Comparison of ENCODE assay signal across 8 mouse cellular contexts in genomic region chr10:75151311-75151710, GRCm38 (mm10).
A peak's percentile ranks its signal among the peaks of the same experiment; 100 is the strongest.
DNase-seq lines count a peak whose midpoint lies in the region; ATAC-seq and TF ChIP-seq lines count a peak whose summit lies in the region.

No protein-coding gene starts in this region.

- no peaks in the 10 kb centered on the region for H3K27me3 ChIP-seq in CH12.LX (replicated peaks)
- no peaks in the 10 kb centered on the region for H3K27me3 ChIP-seq in forebrain, embryonic 12.5 days
- no peaks in the 10 kb centered on the region for H3K27me3 ChIP-seq in liver, embryonic 13.5 days
- no peaks in the 10 kb centered on the region for H3K27me3 ChIP-seq in neural tube, embryonic 11.5 days (ENCODE audit: control insufficient read depth, insufficient read depth, low read length)
- H3K27me3 ChIP-seq in stomach, embryonic 16.5 days (ENCODE audit: control insufficient read depth, insufficient read depth, low read length), result no peaks in the 10 kb centered on the region

- dilution Hi-C loops in CH12.LX (cut with MboI; ENCODE audit: extremely low pct_ligation_motif_present, extremely low pct_unique_long_range_greater_than_20kb, low sequenced_read_pairs), result no loop called here

- peak; percentile 80 to 100 for TF ChIP-seq CTCF in CH12.LX (conservative IDR thresholded peaks at IDR 0.05 in 1 of 2, IDR thresholded peaks at IDR 0.05 in 1 of 2; ENCODE audit: low read depth in 2 of 2, low read length in 2 of 2)

- no peak for TF ChIP-seq EP300 in CH12.LX (IDR thresholded peaks at IDR 0.05; ENCODE audit: low read length)

- H3K4me2 ChIP-seq in CH12.LX (ENCODE audit: insufficient read depth, low read depth, poor library complexity, severe bottlenecking), result no peak overlapping the region
- H3K4me2 ChIP-seq in forebrain, embryonic 12.5 days, result no peak overlapping the region
- no peak overlapping the region for H3K4me2 ChIP-seq in liver, embryonic 13.5 days
- H3K4me2 ChIP-seq in neural tube, embryonic 11.5 days (ENCODE audit: low read depth), result no peak overlapping the region
- no peak overlapping the region for H3K4me2 ChIP-seq in stomach, embryonic 16.5 days (ENCODE audit: low read depth, low read length)

- peak; percentile 84 for DNase-seq in CH12.LX (ENCODE audit: extremely low read depth)
- DNase-seq in brain, embryonic 18.5 days (ENCODE audit: low read depth, low spot score), result peak; percentile 57
- DNase-seq in heart, postnatal 10 days, result peak; percentile 89 to 92
- peak; percentile 65 to 92 for DNase-seq in kidney, postnatal 25 days
- DNase-seq in liver, embryonic 13.5 days, result peak; percentile 26
- peak; percentile 76 for DNase-seq in neural tube, embryonic 11.5 days (ENCODE audit: low spot score)

- in situ Hi-C loops in CH12.LX (cut with MboI; ENCODE audit: low pct_ligation_motif_present, low pct_unique_long_range_greater_than_20kb, low sequenced_read_pairs), result loop anchor here (5.0 kb wide), 1 partner anchor 89 kb away; the partner anchor contains the start of gene Bcr

- H3K4me3 ChIP-seq in CH12.LX (replicated peaks in 1 of 3; ENCODE audit: low read depth in 2 of 3, low read length in 2 of 3, poor library complexity in 1 of 3), result no peak overlapping the region
- H3K4me3 ChIP-seq in forebrain, embryonic 12.5 days (replicated peaks), result no peak overlapping the region
- no peak overlapping the region for H3K4me3 ChIP-seq in liver, embryonic 13.5 days (replicated peaks)
- no peak overlapping the region for H3K4me3 ChIP-seq in neural tube, embryonic 11.5 days (ENCODE audit: low read depth, low read length)
- H3K4me3 ChIP-seq in stomach, embryonic 16.5 days (replicated peaks; ENCODE audit: low read length), result no peak overlapping the region

- no peak; the same call in none of the 2 replicates for TF ChIP-seq RAD21 in CH12.LX (IDR thresholded peaks at IDR 0.05; ENCODE audit: low read depth, low read length)

- TF ChIP-seq POLR2A in CH12.LX (IDR thresholded peaks at IDR 0.05; ENCODE audit: low read depth, low read length), result no peak

- no peak overlapping the region for H3K27ac ChIP-seq in CH12.LX (ENCODE audit: insufficient read depth, low read depth)
- no peak overlapping the region for H3K27ac ChIP-seq in forebrain, embryonic 12.5 days
- no peak overlapping the region for H3K27ac ChIP-seq in liver, embryonic 13.5 days
- H3K27ac ChIP-seq in neural tube, embryonic 11.5 days (ENCODE audit: low read depth, low read length), result no peak overlapping the region
- no peak overlapping the region for H3K27ac ChIP-seq in stomach, embryonic 16.5 days (ENCODE audit: low read length)

- ATAC-seq in forebrain, embryonic 12.5 days (ENCODE audit: low FRiP score), result peak; percentile 64
- no peak for ATAC-seq in liver, embryonic 13.5 days (ENCODE audit: low read depth)
- peak; percentile 49; the same call in 1 of the 2 replicates for ATAC-seq in neural tube, embryonic 11.5 days (ENCODE audit: insufficient read depth, low FRiP score, low TSS enrichment)
- peak; percentile 44; the same call in 1 of the 2 replicates for ATAC-seq in stomach, embryonic 16.5 days (ENCODE audit: insufficient read depth, low FRiP score)

- peaks cover 38 to 89% of the 10 kb centered on the region in 2 experiments for H3K36me3 ChIP-seq in CH12.LX (replicated peaks in 1 of 2; ENCODE audit: control insufficient read depth in 1 of 2, insufficient read depth in 1 of 2, low read length in 1 of 2)
- peaks cover 78% of the 10 kb centered on the region for H3K36me3 ChIP-seq in forebrain, embryonic 12.5 days (replicated peaks)
- H3K36me3 ChIP-seq in liver, embryonic 13.5 days, result peaks cover 26% of the 10 kb centered on the region
- H3K36me3 ChIP-seq in neural tube, embryonic 11.5 days (ENCODE audit: control insufficient read depth, insufficient read depth, low read length), result peaks cover 6% of the 10 kb centered on the region
- no peaks in the 10 kb centered on the region for H3K36me3 ChIP-seq in stomach, embryonic 16.5 days (ENCODE audit: control insufficient read depth, insufficient read depth, low read length)

- intact Hi-C loops in heart, postnatal 10 days (cut with DNase I), result loop anchor here (1.0 to 5.0 kb wide), 3 partner anchors 92 to 229 kb away; no protein-coding TSS in a partner anchor

- no peaks in the 10 kb centered on the region for H3K9me3 ChIP-seq in CH12.LX (replicated peaks; ENCODE audit: low read length)
- no peaks in the 10 kb centered on the region for H3K9me3 ChIP-seq in forebrain, embryonic 12.5 days
- H3K9me3 ChIP-seq in liver, embryonic 13.5 days (replicated peaks), result no peaks in the 10 kb centered on the region
- no peaks in the 10 kb centered on the region for H3K9me3 ChIP-seq in neural tube, embryonic 11.5 days (ENCODE audit: control insufficient read depth, low read length)
- no peaks in the 10 kb centered on the region for H3K9me3 ChIP-seq in stomach, embryonic 16.5 days (replicated peaks; ENCODE audit: control insufficient read depth, low read length)

- H3K4me1 ChIP-seq in CH12.LX (ENCODE audit: control insufficient read depth in 1 of 2, insufficient read depth in 2 of 2), result peaks cover 0 to 11% of the 10 kb centered on the region in 2 experiments; a peak in 2 of 4 replicates
- peaks cover 22% of the 10 kb centered on the region for H3K4me1 ChIP-seq in forebrain, embryonic 12.5 days
- peaks cover 6% of the 10 kb centered on the region; the same call in 1 of the 2 replicates for H3K4me1 ChIP-seq in liver, embryonic 13.5 days (replicated peaks)
- no peaks in the 10 kb centered on the region for H3K4me1 ChIP-seq in neural tube, embryonic 11.5 days (ENCODE audit: control insufficient read depth, insufficient read depth, low read length)
- H3K4me1 ChIP-seq in stomach, embryonic 16.5 days (ENCODE audit: control insufficient read depth, insufficient read depth, low read length), result no peaks in the 10 kb centered on the region

- H3K79me2 ChIP-seq in CH12.LX (replicated peaks; ENCODE audit: control insufficient read depth, extremely low read depth, insufficient read depth, poor library complexity, severe bottlenecking), result no peaks in the 10 kb centered on the region

- no peak overlapping the region for H3K9ac ChIP-seq in CH12.LX (ENCODE audit: insufficient read depth, low read depth)
- no peak overlapping the region for H3K9ac ChIP-seq in forebrain, embryonic 12.5 days
- H3K9ac ChIP-seq in liver, embryonic 13.5 days, result no peak overlapping the region
- no peak overlapping the region for H3K9ac ChIP-seq in neural tube, embryonic 11.5 days (ENCODE audit: low read length)
- no peak overlapping the region for H3K9ac ChIP-seq in stomach, embryonic 16.5 days (ENCODE audit: low read length)

TF ChIP-seq in CH12.LX, 34 proteins besides CTCF, POLR2A, EP300 and RAD21:
- TF ChIP-seq SMC3 (IDR thresholded peaks at IDR 0.05; ENCODE audit: low read depth, low read length), result peak; percentile 100
- no peak for TF ChIP-seq GABPA (IDR thresholded peaks at IDR 0.05; ENCODE audit: insufficient replicate concordance, low read depth, low read length)
- TF ChIP-seq JUN (IDR thresholded peaks at IDR 0.05; ENCODE audit: insufficient read depth, low read depth, low read length), result 0 out of 2 replicates have a peak, but pooled peaks have one; percentile 19
- peak; percentile 30; the same call in 1 of the 2 replicates for TF ChIP-seq JUND (conservative IDR thresholded peaks at IDR 0.05; ENCODE audit: low read depth, low read length)
- TF ChIP-seq IRF4 (IDR thresholded peaks at IDR 0.05; ENCODE audit: low read depth, low read length), result peak; percentile 66; the same call in 1 of the 2 replicates
- TF ChIP-seq SIN3A (IDR thresholded peaks at IDR 0.05; ENCODE audit: low read length), result peak; percentile 75
- TF ChIP-seq MAZ (IDR thresholded peaks at IDR 0.05; ENCODE audit: low read depth, low read length), result 0 out of 2 replicates have a peak, but pooled peaks have one; percentile 59
- peak; percentile 58 for TF ChIP-seq MYC (IDR thresholded peaks at IDR 0.05; ENCODE audit: low read depth, low read length)
- no peak for TF ChIP-seq CHD2 (IDR thresholded peaks at IDR 0.05; ENCODE audit: low read length)
- TF ChIP-seq NRF1 (IDR thresholded peaks at IDR 0.05; ENCODE audit: low read depth, low read length), result 0 out of 2 replicates have a peak, but pooled peaks have one; percentile 28
- peak; percentile 85; the same call in 1 of the 2 replicates for TF ChIP-seq NELFE (IDR thresholded peaks at IDR 0.05; ENCODE audit: low read depth, low read length)
- TF ChIP-seq ZC3H11A (IDR thresholded peaks at IDR 0.05; ENCODE audit: low read depth, low read length), result peak; percentile 100
- no peak for TF ChIP-seq ZMIZ1 (IDR thresholded peaks at IDR 0.05; ENCODE audit: low read depth, low read length)
- TF ChIP-seq PAX5 (IDR thresholded peaks at IDR 0.05; ENCODE audit: low read length), result no peak
- peak; percentile 41; the same call in 1 of the 2 replicates for TF ChIP-seq TCF12 (IDR thresholded peaks at IDR 0.05; ENCODE audit: low read depth, low read length)
- peak; percentile 59; the same call in 1 of the 2 replicates for TF ChIP-seq MEF2A (IDR thresholded peaks at IDR 0.05; ENCODE audit: borderline replicate concordance, low read depth, low read length)
- TF ChIP-seq HCFC1 (IDR thresholded peaks at IDR 0.05; ENCODE audit: low read depth, low read length), result no peak

Comparison
In these comparisons a context has a peak if more than half of its experiments do, and no peak if none do; other contexts are left out.
1. DNase-seq: peak in every context shown above with its lines; median percentile 90 in heart, postnatal 10 days; 84 in CH12.LX; 78 in kidney, postnatal 25 days; 76 in neural tube, embryonic 11.5 days; 57 in brain, embryonic 18.5 days; 26 in liver, embryonic 13.5 days.